ENCODE assay signal across 23 mouse cellular contexts in the genomic region with DNA sequence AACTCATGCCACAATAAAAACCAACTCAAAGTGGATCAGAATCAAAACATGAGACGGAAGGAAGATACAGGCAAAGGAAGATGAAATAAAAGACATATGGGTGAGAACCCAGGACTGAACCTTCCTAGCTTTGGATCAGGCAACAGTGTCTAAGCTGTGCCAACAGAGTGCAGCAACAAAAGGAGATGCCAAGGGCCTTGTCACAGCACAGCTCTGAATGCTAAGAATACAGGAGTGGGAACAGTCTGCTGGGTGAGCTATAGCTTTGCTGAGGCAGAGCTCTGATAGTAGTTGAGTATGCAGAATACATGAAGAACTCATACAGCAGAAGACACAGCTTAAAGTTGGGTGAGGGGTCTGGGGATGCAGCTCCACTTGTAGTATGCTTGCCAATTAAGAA.
A peak's percentile ranks its signal among the peaks of the same experiment; 100 is the strongest.
DNase-seq lines count a peak whose midpoint lies in the region; ATAC-seq and TF ChIP-seq lines count a peak whose summit lies in the region.
"Had no signal": no experiment of that assay in that cellular context is flagged by ENCODE, and none has a peak within 500 bp of the region (broad histone marks: within the 10 kb centered on the region; RNA-seq: fewer than 3 reads in every experiment).

No protein-coding gene starts in this region.

- TF ChIP-seq EP300 in stomach, postnatal 0 days (optimal IDR thresholded peaks at IDR 0.05) = no peak

- no peaks in the 10 kb centered on the region for H3K27me3 ChIP-seq in embryonic facial prominence, embryonic 15.5 days
- H3K27me3 ChIP-seq in embryonic facial prominence, embryonic 10.5 days (replicated peaks; ENCODE audit: low read depth, poor library complexity, severe bottlenecking) = no peaks in the 10 kb centered on the region
- no peaks in the 10 kb centered on the region for H3K27me3 ChIP-seq in limb, embryonic 15.5 days
- no peaks in the 10 kb centered on the region for H3K27me3 ChIP-seq in limb, embryonic 10.5 days (ENCODE audit: low read depth, poor library complexity, severe bottlenecking)
- H3K27me3 ChIP-seq in stomach, embryonic 14.5 days (ENCODE audit: control insufficient read depth, insufficient read depth, low read length) = no peaks in the 10 kb centered on the region
- H3K27me3 ChIP-seq in stomach, postnatal 0 days (ENCODE audit: control insufficient read depth, insufficient read depth, low read length) = no peaks in the 10 kb centered on the region
- H3K27me3 ChIP-seq in stomach, embryonic 15.5 days (replicated peaks) = no peaks in the 10 kb centered on the region
- no peaks in the 10 kb centered on the region for H3K27me3 ChIP-seq in kidney, embryonic 14.5 days (ENCODE audit: control insufficient read depth, insufficient read depth, low read length)
- H3K27me3 ChIP-seq: embryonic facial prominence, embryonic 12.5 days; heart, embryonic 13.5 days; hindbrain, embryonic 12.5 days; hindbrain, embryonic 15.5 days had no signal

- WGBS in embryonic facial prominence, embryonic 15.5 days = 72% methylated on average over 1 of the region's 1 CpGs
- 90% methylated on average over 1 of the region's 1 CpGs for WGBS in embryonic facial prominence, embryonic 10.5 days
- 86% methylated on average over 1 of the region's 1 CpGs for WGBS in limb, embryonic 15.5 days
- 91% methylated on average over 1 of the region's 1 CpGs for WGBS in limb, embryonic 10.5 days
- WGBS in stomach, embryonic 14.5 days = 86% methylated on average over 1 of the region's 1 CpGs
- WGBS in stomach, postnatal 0 days = 92% methylated on average over 1 of the region's 1 CpGs
- 81% methylated on average over 1 of the region's 1 CpGs for WGBS in stomach, embryonic 15.5 days
- WGBS in kidney, embryonic 14.5 days = 94% methylated on average over 1 of the region's 1 CpGs

- no peak for DNase-seq in embryonic facial prominence, embryonic 10.5 days (ENCODE audit: low spot score)
- no peak for DNase-seq in limb, embryonic 10.5 days (ENCODE audit: low spot score)
- no peak for DNase-seq in stomach, postnatal 0 days (ENCODE audit: low spot score)
- DNase-seq: adrenal gland, adult 2 months; adrenal gland, postnatal 14 days; cerebellum, adult 18-20 months; cerebellum, adult 9-10 months; cerebellum, postnatal 14 days; gastrocnemius, postnatal 10 days; gastrocnemius, postnatal 36 days; heart, adult 2 months had no signal

- H3K4me1 ChIP-seq in embryonic facial prominence, embryonic 15.5 days = peaks cover 55% of the 10 kb centered on the region
- H3K4me1 ChIP-seq in embryonic facial prominence, embryonic 10.5 days = peaks cover 38% of the 10 kb centered on the region
- peaks cover 37% of the 10 kb centered on the region for H3K4me1 ChIP-seq in limb, embryonic 15.5 days
- peaks cover 49% of the 10 kb centered on the region for H3K4me1 ChIP-seq in limb, embryonic 10.5 days
- no peaks in the 10 kb centered on the region for H3K4me1 ChIP-seq in stomach, embryonic 14.5 days (ENCODE audit: control insufficient read depth, insufficient read depth, low read length)
- no peaks in the 10 kb centered on the region for H3K4me1 ChIP-seq in stomach, postnatal 0 days (replicated peaks; ENCODE audit: control insufficient read depth, insufficient read depth)
- peaks cover 7% of the 10 kb centered on the region; the same call in 1 of the 2 replicates for H3K4me1 ChIP-seq in stomach, embryonic 15.5 days
- 0 out of 2 replicates have a peak, but pooled peaks cover 5% of the 10 kb centered on the region for H3K4me1 ChIP-seq in kidney, embryonic 14.5 days (ENCODE audit: control insufficient read depth, insufficient read depth, low read length)
- H3K4me1 ChIP-seq: heart, embryonic 13.5 days had no signal

- 0 out of 2 replicates have a peak overlapping the region, but pooled peaks have one; percentile 9 for H3K27ac ChIP-seq in embryonic facial prominence, embryonic 15.5 days (replicated peaks)
- H3K27ac ChIP-seq in embryonic facial prominence, embryonic 10.5 days (replicated peaks) = no peak overlapping the region
- 0 out of 2 replicates have a peak overlapping the region, but pooled peaks have one; percentile 63 for H3K27ac ChIP-seq in limb, embryonic 15.5 days
- H3K27ac ChIP-seq in limb, embryonic 10.5 days = no peak overlapping the region
- H3K27ac ChIP-seq in stomach, embryonic 14.5 days (ENCODE audit: low read length) = peak overlapping the region; percentile 48; the same call in 1 of the 2 replicates
- H3K27ac ChIP-seq in stomach, postnatal 0 days (replicated peaks) = no peak overlapping the region
- 0 out of 2 replicates have a peak overlapping the region, but pooled peaks have one; percentile 63 for H3K27ac ChIP-seq in stomach, embryonic 15.5 days
- no peak overlapping the region for H3K27ac ChIP-seq in kidney, embryonic 14.5 days (ENCODE audit: low read depth, low read length)
- H3K27ac ChIP-seq: forebrain, embryonic 12.5 days; heart, adult 2 months; heart, embryonic 10.5 days; heart, embryonic 13.5 days; hindbrain, embryonic 12.5 days; hindbrain, embryonic 15.5 days had no signal

- no peak overlapping the region for H3K9ac ChIP-seq in embryonic facial prominence, embryonic 15.5 days
- H3K9ac ChIP-seq in limb, embryonic 15.5 days = no peak overlapping the region
- no peak overlapping the region for H3K9ac ChIP-seq in stomach, embryonic 14.5 days (replicated peaks; ENCODE audit: low read depth, low read length)
- H3K9ac ChIP-seq in stomach, postnatal 0 days (ENCODE audit: low read length) = no peak overlapping the region
- H3K9ac ChIP-seq in stomach, embryonic 15.5 days = no peak overlapping the region
- no peak overlapping the region for H3K9ac ChIP-seq in kidney, embryonic 14.5 days (ENCODE audit: low read depth, low read length)
- H3K9ac ChIP-seq: embryonic facial prominence, embryonic 12.5 days; forebrain, embryonic 12.5 days; heart, embryonic 13.5 days; hindbrain, embryonic 12.5 days; hindbrain, embryonic 15.5 days had no signal

- ATAC-seq in embryonic facial prominence, embryonic 15.5 days (ENCODE audit: insufficient number of reproducible peaks, low FRiP score, low TSS enrichment, low read depth) = no peak
- ATAC-seq in limb, embryonic 15.5 days (ENCODE audit: insufficient number of reproducible peaks, low FRiP score, low TSS enrichment, low read depth) = no peak
- no peak for ATAC-seq in stomach, embryonic 14.5 days (ENCODE audit: insufficient number of reproducible peaks, insufficient read depth, low FRiP score, low read depth)
- no peak for ATAC-seq in stomach, postnatal 0 days (ENCODE audit: low FRiP score, low TSS enrichment)
- no peak for ATAC-seq in stomach, embryonic 15.5 days (ENCODE audit: insufficient read depth, low FRiP score, low read depth)
- ATAC-seq in kidney, embryonic 14.5 days (ENCODE audit: low FRiP score, low TSS enrichment) = no peak

- no peaks in the 10 kb centered on the region for H3K36me3 ChIP-seq in embryonic facial prominence, embryonic 15.5 days
- peaks cover 9% of the 10 kb centered on the region; the same call in 1 of the 2 replicates for H3K36me3 ChIP-seq in embryonic facial prominence, embryonic 10.5 days (replicated peaks)
- H3K36me3 ChIP-seq in limb, embryonic 15.5 days = no peaks in the 10 kb centered on the region
- peaks cover 5% of the 10 kb centered on the region; the same call in 1 of the 2 replicates for H3K36me3 ChIP-seq in limb, embryonic 10.5 days
- H3K36me3 ChIP-seq in stomach, embryonic 14.5 days (ENCODE audit: control insufficient read depth, insufficient read depth, low read length) = no peaks in the 10 kb centered on the region
- no peaks in the 10 kb centered on the region for H3K36me3 ChIP-seq in stomach, postnatal 0 days (ENCODE audit: control insufficient read depth, insufficient read depth, low read length)
- 0 out of 2 replicates have a peak, but pooled peaks cover 2% of the 10 kb centered on the region for H3K36me3 ChIP-seq in stomach, embryonic 15.5 days
- H3K36me3 ChIP-seq in kidney, embryonic 14.5 days (ENCODE audit: control insufficient read depth, insufficient read depth, low read length) = 0 out of 2 replicates have a peak, but pooled peaks cover 2% of the 10 kb centered on the region
- H3K36me3 ChIP-seq: embryonic facial prominence, embryonic 12.5 days; forebrain, embryonic 12.5 days; heart, embryonic 13.5 days; hindbrain, embryonic 12.5 days; hindbrain, embryonic 15.5 days had no signal

- no peak for TF ChIP-seq CTCF in stomach, postnatal 0 days (IDR thresholded peaks at IDR 0.05; ENCODE audit: low read depth)

- no peaks in the 10 kb centered on the region for H3K9me3 ChIP-seq in embryonic facial prominence, embryonic 15.5 days (replicated peaks)
- no peaks in the 10 kb centered on the region for H3K9me3 ChIP-seq in embryonic facial prominence, embryonic 10.5 days
- H3K9me3 ChIP-seq in limb, embryonic 15.5 days = no peaks in the 10 kb centered on the region
- H3K9me3 ChIP-seq in limb, embryonic 10.5 days (replicated peaks) = no peaks in the 10 kb centered on the region
- no peaks in the 10 kb centered on the region for H3K9me3 ChIP-seq in stomach, embryonic 14.5 days (ENCODE audit: control insufficient read depth, low read depth, low read length)
- H3K9me3 ChIP-seq in stomach, postnatal 0 days (ENCODE audit: control insufficient read depth, low read length) = no peaks in the 10 kb centered on the region
- no peaks in the 10 kb centered on the region for H3K9me3 ChIP-seq in stomach, embryonic 15.5 days
- H3K9me3 ChIP-seq in kidney, embryonic 14.5 days (ENCODE audit: control insufficient read depth, low read length) = no peaks in the 10 kb centered on the region
- H3K9me3 ChIP-seq: embryonic facial prominence, embryonic 12.5 days; forebrain, embryonic 12.5 days; heart, embryonic 10.5 days; heart, embryonic 13.5 days; hindbrain, embryonic 12.5 days; hindbrain, embryonic 15.5 days had no signal

- no peak overlapping the region for H3K4me2 ChIP-seq in embryonic facial prominence, embryonic 15.5 days (replicated peaks)
- no peak overlapping the region for H3K4me2 ChIP-seq in limb, embryonic 15.5 days
- no peak overlapping the region for H3K4me2 ChIP-seq in stomach, embryonic 14.5 days (replicated peaks; ENCODE audit: low read depth, low read length)
- no peak overlapping the region for H3K4me2 ChIP-seq in stomach, postnatal 0 days (replicated peaks; ENCODE audit: low read depth)
- no peak overlapping the region for H3K4me2 ChIP-seq in stomach, embryonic 15.5 days
- H3K4me2 ChIP-seq in kidney, embryonic 14.5 days (replicated peaks; ENCODE audit: low read depth, low read length) = no peak overlapping the region
- H3K4me2 ChIP-seq: embryonic facial prominence, embryonic 12.5 days; forebrain, embryonic 12.5 days; heart, embryonic 13.5 days; hindbrain, embryonic 12.5 days; hindbrain, embryonic 15.5 days had no signal

- no peak overlapping the region for H3K4me3 ChIP-seq in embryonic facial prominence, embryonic 15.5 days (replicated peaks)
- H3K4me3 ChIP-seq in embryonic facial prominence, embryonic 10.5 days = no peak overlapping the region
- no peak overlapping the region for H3K4me3 ChIP-seq in limb, embryonic 15.5 days
- no peak overlapping the region for H3K4me3 ChIP-seq in limb, embryonic 10.5 days
- H3K4me3 ChIP-seq in stomach, embryonic 14.5 days (ENCODE audit: low read depth, low read length) = no peak overlapping the region
- H3K4me3 ChIP-seq in stomach, postnatal 0 days (ENCODE audit: low read depth, low read length) = no peak overlapping the region
- H3K4me3 ChIP-seq in stomach, embryonic 15.5 days (replicated peaks) = no peak overlapping the region
- H3K4me3 ChIP-seq in kidney, embryonic 14.5 days (ENCODE audit: low read length) = no peak overlapping the region
- H3K4me3 ChIP-seq: embryonic facial prominence, embryonic 12.5 days; erythroblast, embryonic 14.5 days; forebrain, embryonic 12.5 days; heart, adult 2 months; heart, embryonic 10.5 days; heart, embryonic 13.5 days; hindbrain, embryonic 12.5 days; hindbrain, embryonic 15.5 days had no signal

Comparison
In these comparisons a context has a peak if more than half of its experiments do, and no peak if none do; other contexts are left out.
1. H3K27ac ChIP-seq: peak in embryonic facial prominence, embryonic 15.5 days (single experiment), limb, embryonic 15.5 days (single experiment), stomach, embryonic 14.5 days (single experiment) and stomach, embryonic 15.5 days (single experiment); none in embryonic facial prominence, embryonic 10.5 days (single experiment), limb, embryonic 10.5 days (single experiment), stomach, postnatal 0 days (single experiment) and kidney, embryonic 14.5 days (single experiment).